Mouse (Mus musculus) lung, adult 2 months (tissue): ENCODE results near the gene Qsox1.

Experiments used
- CTCF ChIP-seq: fragments of 200-500 bp; IDR thresholded peaks from 2 replicates; pipeline ENCODE4 v1.5.1; 2011; ENCODE audit warnings: mild to moderate bottlenecking, low read length, control low read depth; ENCODE audit not compliant: insufficient read depth
- POLR2A ChIP-seq: fragments of 200-500 bp; IDR thresholded peaks from 2 replicates; pipeline ENCODE4 v1.6.1; 2011; ENCODE audit warnings: low read depth, mild to moderate bottlenecking, control low read depth, low read length, borderline replicate concordance; ENCODE audit errors: extremely low read depth

DNA sequence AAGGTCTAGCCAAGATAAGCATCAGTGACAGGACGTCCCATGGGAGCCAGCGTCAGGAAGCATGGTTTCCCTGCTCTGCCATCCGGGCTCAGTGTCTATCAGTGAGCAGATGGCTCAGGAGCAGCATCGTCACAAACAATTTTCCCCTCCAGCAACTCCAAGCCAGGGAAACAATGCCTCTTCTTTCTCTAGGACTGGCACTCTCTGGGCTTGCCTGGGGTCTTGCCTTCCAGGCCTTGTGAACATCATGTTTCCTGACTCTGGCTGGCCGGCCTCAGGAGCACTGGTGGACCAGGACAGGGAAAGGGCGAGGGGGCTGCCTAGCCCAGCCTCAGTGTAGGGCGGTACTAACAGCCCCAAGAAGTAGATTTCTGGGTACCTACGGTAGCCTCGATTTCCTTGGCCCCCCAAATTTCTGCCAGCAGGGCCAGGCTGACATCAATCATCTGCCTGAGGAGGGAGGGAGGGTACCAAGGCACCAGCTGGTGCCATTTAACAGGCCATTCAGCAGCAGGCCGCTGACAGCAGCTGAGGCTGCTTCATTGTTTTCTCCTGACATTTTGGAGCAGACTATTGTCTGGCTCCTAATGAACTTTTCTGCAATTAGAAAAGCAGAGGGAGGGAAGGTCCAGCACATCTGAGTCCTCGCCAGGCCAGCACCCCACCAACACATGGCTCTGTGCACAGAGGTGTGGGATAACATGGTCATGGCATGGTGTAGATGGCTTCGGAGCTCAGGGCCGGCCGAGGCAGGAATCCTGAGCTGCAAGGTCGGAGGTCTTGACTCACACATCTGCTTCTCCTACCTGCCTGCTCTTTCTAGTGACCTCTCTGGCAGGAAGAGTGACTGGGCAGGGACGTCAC lies 22.3 kb downstream of the Qsox1 start:
- TF ChIP-seq POLR2A (no peak), CTCF (no peak)
